Mouse (Mus musculus): ENCODE data around the gene Fn1.

Gene Fn1

GRCm38 (mm10) chr1:71605751-71606150, 47.2 kb downstream of the Fn1 start:
- DNase-seq (ENCODE audit: low spot score in 2 of 2), result no peak

- DNase-seq (ENCODE audit: low spot score in 2 of 2), result no peak
Measured at GRCm38 (mm10) chr1:71595365-71595764, 57.6 kb downstream of the Fn1 start.

- no peak for DNase-seq (ENCODE audit: low spot score in 2 of 2)
Measured at GRCm38 (mm10) chr1:71594268-71594667, 58.7 kb downstream of the Fn1 start.

- DNase-seq (ENCODE audit: low spot score in 2 of 2), result no peak
Measured at GRCm38 (mm10) chr1:71593184-71593583, 59.8 kb downstream of the Fn1 start.

GRCm38 (mm10) chr1:71590038-71590437, 63.0 kb downstream of the Fn1 start:
- DNase-seq (ENCODE audit: low spot score in 2 of 2), result no peak

DNA sequence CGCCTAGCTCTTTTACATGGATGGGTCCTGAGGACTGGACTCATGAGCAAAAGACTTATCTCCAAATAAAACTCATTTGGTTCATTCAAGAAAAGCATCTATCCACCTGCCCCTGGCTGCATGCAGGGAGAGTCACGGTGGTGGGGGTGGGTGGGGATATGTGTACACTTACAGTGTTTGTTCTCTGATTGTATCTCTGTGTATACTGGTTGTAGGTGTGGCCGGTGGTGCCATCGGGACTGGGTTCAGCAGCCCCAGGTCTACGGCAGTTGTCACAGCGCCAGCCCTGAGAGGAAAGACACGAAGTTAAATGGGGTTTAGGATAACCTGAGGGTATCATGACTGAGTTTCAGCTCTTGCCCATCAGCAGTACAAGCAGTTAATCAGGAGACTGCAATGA, 66.3 kb downstream of the Fn1 start:
- no peak for DNase-seq (ENCODE audit: low spot score in 2 of 2)

- no peak for DNase-seq (ENCODE audit: low spot score in 2 of 2)
Measured at GRCm38 (mm10) chr1:71583900-71584299, 69.1 kb downstream of the Fn1 start.

DNA sequence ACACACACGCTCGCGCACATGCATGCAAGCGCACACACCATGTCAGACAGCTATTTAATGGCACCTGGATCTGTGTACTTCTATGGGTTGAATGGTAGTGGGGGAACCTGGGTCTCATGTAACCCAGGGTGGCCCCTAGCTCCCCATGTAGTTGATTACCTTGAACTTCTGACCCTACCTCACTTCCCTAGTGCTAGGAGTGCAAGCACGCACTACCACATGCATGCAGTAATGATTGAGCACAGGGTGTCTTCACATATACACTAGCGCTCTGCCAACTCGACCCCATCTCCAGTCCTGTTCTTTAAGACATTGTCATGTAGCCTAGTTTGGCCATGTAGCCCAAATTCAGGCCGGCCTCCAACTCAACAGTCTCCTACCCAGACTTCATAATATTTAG, 69.7 kb downstream of the Fn1 start:
- no peak for DNase-seq (ENCODE audit: low spot score in 2 of 2)

DNA sequence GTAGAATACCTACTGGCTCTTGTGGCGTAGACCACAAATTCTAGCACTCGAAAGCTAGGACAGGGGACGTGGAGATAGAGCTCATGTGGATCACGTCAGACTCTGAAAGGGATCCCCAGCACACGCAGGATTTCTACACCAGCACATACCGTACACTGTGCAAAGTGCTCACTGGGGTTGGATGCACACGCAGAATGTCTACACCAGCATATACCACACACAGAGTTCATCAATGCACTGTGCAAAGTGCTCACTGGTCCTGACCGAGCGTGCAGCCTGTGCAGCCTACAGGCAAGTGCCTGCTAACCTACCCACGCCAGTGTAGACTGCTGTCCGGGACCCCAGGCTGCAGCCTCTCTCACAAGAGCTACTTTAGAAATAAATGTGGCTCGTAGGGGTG, 72.6 kb downstream of the Fn1 start:
- DNase-seq (ENCODE audit: low spot score in 2 of 2), result no peak

- no peak for DNase-seq (ENCODE audit: low spot score in 2 of 2)
Measured at GRCm38 (mm10) chr1:71579526-71579925, 73.5 kb downstream of the Fn1 start.

- DNase-seq (ENCODE audit: low spot score in 2 of 2), result no peak
Measured at GRCm38 (mm10) chr1:71576837-71577236, 76.2 kb downstream of the Fn1 start.

DNA sequence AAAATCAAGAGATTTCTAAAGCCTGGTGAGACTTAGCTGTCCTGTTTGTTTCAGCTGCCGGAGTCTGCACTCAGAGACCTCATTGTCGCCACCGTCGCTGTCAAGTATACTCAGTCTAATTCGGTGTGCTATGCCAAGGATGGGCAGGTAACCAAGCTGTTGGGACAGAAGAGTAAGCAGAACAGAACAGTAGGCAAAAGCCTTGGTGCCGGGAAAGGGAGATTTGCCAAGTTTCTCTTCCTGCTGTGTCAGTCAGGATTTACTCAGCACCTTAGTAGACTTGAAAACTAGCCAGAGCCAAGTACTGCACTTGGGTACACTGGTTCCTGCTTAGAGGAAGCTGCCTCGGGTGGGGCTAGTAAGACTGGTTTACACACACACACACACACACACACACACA, 77.0 kb downstream of the Fn1 start:
- no peak for DNase-seq (ENCODE audit: low spot score in 2 of 2)

DNA sequence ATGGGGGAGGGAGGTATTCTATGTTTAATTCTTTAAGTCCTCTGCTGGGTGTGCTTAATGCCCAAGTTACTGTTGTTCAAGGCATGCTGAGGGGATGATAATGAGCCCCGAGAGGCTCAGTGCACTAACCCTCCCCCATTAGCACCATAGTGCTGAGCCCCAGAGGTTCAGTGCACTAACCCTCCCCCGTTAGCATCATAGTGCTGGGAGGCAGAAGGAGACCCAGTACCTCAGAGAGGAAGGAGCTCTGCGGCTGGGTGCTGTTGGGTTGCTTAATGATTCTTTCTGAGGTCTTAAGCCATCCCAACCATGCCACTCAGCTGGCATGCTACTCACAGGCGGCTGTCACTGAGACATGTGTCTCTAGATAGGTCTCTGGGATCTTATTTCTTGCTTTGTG, 82.9 kb downstream of the Fn1 start:
- DNase-seq (ENCODE audit: low spot score in 2 of 2), result no peak

- DNase-seq (ENCODE audit: low spot score in 2 of 2), result no peak
Measured at GRCm38 (mm10) chr1:71567884-71568605, 85.0 kb downstream of the Fn1 start.

DNA sequence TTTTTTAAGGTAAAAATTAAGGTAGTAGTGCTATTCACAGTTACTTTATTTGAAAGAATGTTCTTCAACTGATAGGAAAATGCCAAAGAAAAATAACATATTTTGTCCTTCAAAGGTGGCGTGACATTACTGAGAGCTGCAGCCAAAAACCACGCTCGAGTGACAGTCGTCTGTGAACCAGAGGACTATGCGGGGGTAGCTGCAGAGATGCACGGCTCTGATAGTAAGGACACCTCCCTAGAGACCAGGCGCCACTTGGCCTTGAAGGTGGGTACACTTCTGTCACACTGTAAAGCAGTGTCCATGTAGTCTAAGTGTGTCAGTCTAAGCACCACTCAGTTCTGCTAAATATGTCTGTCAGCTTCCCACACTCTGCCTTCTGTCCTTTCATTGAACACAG, 88.7 kb downstream of the Fn1 start:
- DNase-seq (ENCODE audit: low spot score in 2 of 2), result no peak

DNA sequence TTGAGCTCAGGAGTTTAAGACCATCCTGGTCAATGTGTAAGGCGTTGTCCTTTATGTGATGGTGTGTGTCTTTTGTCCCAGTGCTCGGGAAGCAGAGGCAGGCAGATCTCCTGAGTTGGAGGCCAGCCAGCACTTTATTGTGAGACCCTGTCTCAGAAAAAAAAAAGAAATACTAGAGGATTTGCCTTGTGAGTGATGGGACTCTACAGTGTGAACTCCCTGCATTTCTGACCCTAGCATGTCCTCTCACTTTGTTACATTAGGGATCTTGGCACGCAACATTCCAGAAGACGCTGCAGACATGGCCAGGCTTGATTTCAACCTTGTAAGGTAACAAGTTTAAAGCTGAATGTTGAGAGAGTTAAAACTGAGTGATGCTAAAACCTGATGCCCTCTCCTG, 92.4 kb downstream of the Fn1 start:
- DNase-seq (ENCODE audit: low spot score in 2 of 2), result no peak

GRCm38 (mm10) chr1:71556688-71557612, 96.0 kb downstream of the Fn1 start, which contains the start of gene Atic:
Gene Atic, plus strand, starts transcription at chr1:71557150.
- peak; percentile 73 to 81 for DNase-seq (ENCODE audit: low spot score in 2 of 2)

DNA sequence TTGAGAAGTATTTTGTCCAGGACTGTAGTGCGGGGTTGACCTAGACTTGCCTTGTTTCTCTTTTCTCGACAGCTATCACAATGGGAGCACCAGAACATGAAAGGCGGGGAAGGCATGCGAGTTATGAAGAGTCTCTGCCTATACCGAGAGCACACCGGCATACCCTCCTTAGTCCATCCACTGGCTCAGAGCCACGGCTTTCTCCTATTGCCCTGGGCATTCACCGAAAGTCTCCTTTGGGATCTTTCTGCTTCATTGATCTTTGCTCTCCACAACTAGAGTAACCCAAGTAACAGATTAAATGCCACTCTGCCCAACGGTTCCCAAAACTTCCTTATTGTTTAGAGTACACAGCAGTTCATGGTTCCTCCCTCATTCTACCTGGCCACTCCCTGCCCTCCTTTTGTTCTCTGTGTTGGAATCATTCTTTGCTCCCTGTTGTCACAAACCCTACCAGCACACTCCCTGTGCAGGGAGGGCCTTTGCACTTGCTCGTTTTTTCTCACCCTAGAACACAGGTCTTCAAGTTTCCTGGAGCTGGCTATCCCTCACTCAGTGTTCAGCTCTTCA, 102.3 kb downstream of the Fn1 start:
- DNase-seq (ENCODE audit: low spot score in 2 of 2), result no peak

- no peak for DNase-seq (ENCODE audit: low spot score in 2 of 2)
Measured at GRCm38 (mm10) chr1:71540437-71540836, 112.6 kb downstream of the Fn1 start.

DNA sequence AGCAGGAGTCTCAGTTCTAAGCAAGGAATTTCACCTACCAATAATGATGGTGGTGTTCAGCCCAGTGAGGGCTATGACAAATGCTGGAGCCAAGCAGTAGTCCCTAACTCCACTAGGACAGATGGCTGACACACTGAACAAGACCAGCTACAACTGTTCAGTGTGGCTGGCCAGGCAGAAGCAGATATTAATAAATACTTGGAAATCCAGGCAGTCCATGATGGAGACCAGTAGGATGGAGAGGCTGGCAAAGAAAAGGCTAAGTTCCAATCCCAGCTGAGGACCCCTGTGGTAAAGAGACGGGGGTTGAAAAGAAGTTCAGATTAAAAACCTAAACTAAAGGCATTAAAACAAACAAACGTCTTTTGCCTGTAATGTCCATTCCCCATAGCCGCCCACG, 113.4 kb downstream of the Fn1 start:
- DNase-seq (ENCODE audit: low spot score in 2 of 2), result no peak
